In genomic region chr19:36687843-36688637, GRCm38 (mm10) we compare ENCODE assay signal across 8 mouse cellular contexts. TPM values are rescaled to one million over a fixed set of nuclear protein-coding genes. Genes with fewer than 3 reads are reported as not detected.
DNase-seq lines count a peak whose midpoint lies in the region; ATAC-seq and TF ChIP-seq lines count a peak whose summit lies in the region.

No protein-coding gene starts in this region.

- H3K4me2 ChIP-seq in kidney, embryonic 15.5 days = no peak overlapping the region
- H3K4me2 ChIP-seq in lung, embryonic 15.5 days = 0 out of 2 replicates have a peak overlapping the region, but pooled peaks have one; percentile 5
- H3K4me2 ChIP-seq in stomach, postnatal 0 days (replicated peaks; ENCODE audit: low read depth) = no peak overlapping the region

- H3K9me3 ChIP-seq in heart, embryonic 10.5 days = no peaks in the 10 kb centered on the region
- H3K9me3 ChIP-seq in kidney, embryonic 15.5 days (replicated peaks) = no peaks in the 10 kb centered on the region
- no peaks in the 10 kb centered on the region for H3K9me3 ChIP-seq in lung, embryonic 15.5 days
- no peaks in the 10 kb centered on the region for H3K9me3 ChIP-seq in stomach, postnatal 0 days (ENCODE audit: control insufficient read depth, low read length)

- H3K27ac ChIP-seq in cortical plate, adult 2 months (ENCODE audit: insufficient read depth, low read length) = peak overlapping the region; percentile 51
- H3K27ac ChIP-seq in heart, embryonic 10.5 days = peak overlapping the region; percentile 84
- peak overlapping the region; percentile 97 for H3K27ac ChIP-seq in kidney, embryonic 15.5 days
- peak overlapping the region; percentile 99 for H3K27ac ChIP-seq in lung, embryonic 15.5 days
- peak overlapping the region; percentile 93 for H3K27ac ChIP-seq in stomach, postnatal 0 days (replicated peaks)

- TF ChIP-seq CTCF in cortical plate, adult 2 months (IDR thresholded peaks at IDR 0.05; ENCODE audit: extremely low read depth, insufficient read depth, low read length) = no peak
- no peak for TF ChIP-seq CTCF in stomach, postnatal 0 days (IDR thresholded peaks at IDR 0.05; ENCODE audit: low read depth)

- no peaks in the 10 kb centered on the region for H3K27me3 ChIP-seq in heart, embryonic 10.5 days (ENCODE audit: insufficient read depth, poor library complexity, severe bottlenecking)
- no peaks in the 10 kb centered on the region for H3K27me3 ChIP-seq in kidney, embryonic 15.5 days
- H3K27me3 ChIP-seq in lung, embryonic 15.5 days = no peaks in the 10 kb centered on the region
- no peaks in the 10 kb centered on the region for H3K27me3 ChIP-seq in stomach, postnatal 0 days (ENCODE audit: control insufficient read depth, insufficient read depth, low read length)

- H3K4me1 ChIP-seq in cortical plate, adult 2 months (ENCODE audit: control insufficient read depth, insufficient read depth, low read length) = peaks cover 5% of the 10 kb centered on the region
- H3K4me1 ChIP-seq in heart, embryonic 10.5 days = peaks cover 53% of the 10 kb centered on the region
- H3K4me1 ChIP-seq in kidney, embryonic 15.5 days = peaks cover 36% of the 10 kb centered on the region
- H3K4me1 ChIP-seq in lung, embryonic 15.5 days = peaks cover 47% of the 10 kb centered on the region
- peaks cover 7% of the 10 kb centered on the region for H3K4me1 ChIP-seq in stomach, postnatal 0 days (replicated peaks; ENCODE audit: control insufficient read depth, insufficient read depth)

- no peak overlapping the region for H3K4me3 ChIP-seq in cortical plate, adult 2 months (ENCODE audit: insufficient read depth, low read length)
- H3K4me3 ChIP-seq in heart, embryonic 10.5 days = no peak overlapping the region
- no peak overlapping the region for H3K4me3 ChIP-seq in kidney, embryonic 15.5 days (replicated peaks)
- H3K4me3 ChIP-seq in lung, embryonic 15.5 days = no peak overlapping the region
- no peak overlapping the region for H3K4me3 ChIP-seq in stomach, postnatal 0 days (ENCODE audit: low read depth, low read length)

- TF ChIP-seq EP300 in stomach, postnatal 0 days (optimal IDR thresholded peaks at IDR 0.05) = peak; percentile 48

- H3K36me3 ChIP-seq in heart, embryonic 10.5 days = no peaks in the 10 kb centered on the region
- H3K36me3 ChIP-seq in kidney, embryonic 15.5 days = no peaks in the 10 kb centered on the region
- no peaks in the 10 kb centered on the region for H3K36me3 ChIP-seq in lung, embryonic 15.5 days
- H3K36me3 ChIP-seq in stomach, postnatal 0 days (ENCODE audit: control insufficient read depth, insufficient read depth, low read length) = no peaks in the 10 kb centered on the region

- 67% methylated on average over 8 of the region's 8 CpGs for WGBS in heart, embryonic 10.5 days
- 46% methylated on average over 8 of the region's 8 CpGs for WGBS in kidney, embryonic 15.5 days
- 15% methylated on average over 8 of the region's 8 CpGs for WGBS in lung, embryonic 15.5 days
- 20% methylated on average over 8 of the region's 8 CpGs for WGBS in stomach, postnatal 0 days

- DNase-seq in layer of hippocampus, adult 11-12 months (ENCODE audit: low spot score) = peak; percentile 36
- no peak for DNase-seq in layer of hippocampus, adult 9-10 months (ENCODE audit: low spot score)
- no peak for DNase-seq in heart, embryonic 10.5 days (ENCODE audit: low spot score)
- DNase-seq in stomach, postnatal 0 days (ENCODE audit: low spot score) = peak; percentile 64
- DNase-seq in cerebellum, adult 9-11 months = no peak

- H3K9ac ChIP-seq in kidney, embryonic 15.5 days = no peak overlapping the region
- H3K9ac ChIP-seq in lung, embryonic 15.5 days = no peak overlapping the region
- H3K9ac ChIP-seq in stomach, postnatal 0 days (ENCODE audit: low read length) = no peak overlapping the region

- TF ChIP-seq POLR2A in cortical plate, adult 2 months (IDR thresholded peaks at IDR 0.05; ENCODE audit: extremely low read depth, insufficient read depth, low read length) = no peak

- peak; percentile 84 for ATAC-seq in kidney, embryonic 15.5 days (replicated peaks; ENCODE audit: low FRiP score)
- peak; percentile 92 for ATAC-seq in lung, embryonic 15.5 days (ENCODE audit: borderline replicate concordance, extremely low read depth, low FRiP score, low TSS enrichment)
- peak; percentile 87 for ATAC-seq in stomach, postnatal 0 days (ENCODE audit: low FRiP score, low TSS enrichment)

RNA-seq across cellular contexts. Expression of gene Ppp1r3c, which starts 48.4 kb away (rescaled TPM):
- 35.1 and 35.3 TPM in 2 replicates for polyA plus RNA-seq in cortical plate, adult 2 months (2012; rRNA removed)
- polyA plus RNA-seq in heart, embryonic 10.5 days (2016; fragmentation: Nextera tagmentation; extraction: Ambion mirVana) = 31.3 and 46.9 TPM in 2 replicates
- 17.4 and 17.5 TPM in 2 replicates for polyA plus RNA-seq in kidney, embryonic 15.5 days (2015; fragmentation: Nextera tagmentation; extraction: Ambion mirVana)
- polyA plus RNA-seq in lung, embryonic 15.5 days (2015; fragmentation: Nextera tagmentation; extraction: Ambion mirVana) = 83.4 and 84.3 TPM in 2 replicates
- 7.0 and 7.1 TPM in 2 replicates for polyA plus RNA-seq in stomach, postnatal 0 days (2015; fragmentation: Nextera tagmentation; extraction: Ambion mirVana)

Comparison
In these comparisons a context has a peak if more than half of its experiments do, and no peak if none do; other contexts are left out.
1. DNase-seq: peak in layer of hippocampus, adult 11-12 months (single experiment) and stomach, postnatal 0 days (single experiment); none in layer of hippocampus, adult 9-10 months (single experiment), heart, embryonic 10.5 days (single experiment) and cerebellum, adult 9-11 months (single experiment).
2. Peak in every context shown above with its lines, with median percentiles within 50 percentile points of each other: H3K27ac ChIP-seq and ATAC-seq.